Mouse (Mus musculus) gastrocnemius, adult 2 months (tissue): ENCODE results near the gene Snrnp27. TPM values are rescaled to one million over a fixed set of nuclear protein-coding genes. Genes with fewer than 3 reads are reported as not detected.

ENCODE experiments used
- DNase-seq: peaks from one replicate; pipeline ENCODE4 v3.0.0; 2022
- H3K27ac ChIP-seq: fragments of 200-600 bp; 2 replicates; pipeline ENCODE4 v1.8.1; 2022; ENCODE audit warnings: mild to moderate bottlenecking
- H3K4me3 ChIP-seq: fragments of 200-600 bp; 2 replicates; pipeline ENCODE4 v1.8.1; 2022; ENCODE audit warnings: mild to moderate bottlenecking, moderate library complexity
- CTCF ChIP-seq: fragments of 200-600 bp; IDR thresholded peaks from 2 replicates; pipeline ENCODE4 v1.8.1; 2022; ENCODE audit warnings: antibody characterized with exemption, mild to moderate bottlenecking, moderate library complexity
- intact Hi-C: fragments of 180-260 bp; cut with DNase I; formaldehyde crosslinking; loops from one replicate; pipeline ENCODE4 v1.15.1; 2025
- total RNA-seq, 2 experiments: library from RNA; stranded (reverse); gene quantifications; 2 replicates each; pipeline ENCODE4 v1.2.3; 2021

Gene Snrnp27
- total RNA-seq, 2 experiments from 2014 or later: 71.7 to 87.0 TPM

DNA sequence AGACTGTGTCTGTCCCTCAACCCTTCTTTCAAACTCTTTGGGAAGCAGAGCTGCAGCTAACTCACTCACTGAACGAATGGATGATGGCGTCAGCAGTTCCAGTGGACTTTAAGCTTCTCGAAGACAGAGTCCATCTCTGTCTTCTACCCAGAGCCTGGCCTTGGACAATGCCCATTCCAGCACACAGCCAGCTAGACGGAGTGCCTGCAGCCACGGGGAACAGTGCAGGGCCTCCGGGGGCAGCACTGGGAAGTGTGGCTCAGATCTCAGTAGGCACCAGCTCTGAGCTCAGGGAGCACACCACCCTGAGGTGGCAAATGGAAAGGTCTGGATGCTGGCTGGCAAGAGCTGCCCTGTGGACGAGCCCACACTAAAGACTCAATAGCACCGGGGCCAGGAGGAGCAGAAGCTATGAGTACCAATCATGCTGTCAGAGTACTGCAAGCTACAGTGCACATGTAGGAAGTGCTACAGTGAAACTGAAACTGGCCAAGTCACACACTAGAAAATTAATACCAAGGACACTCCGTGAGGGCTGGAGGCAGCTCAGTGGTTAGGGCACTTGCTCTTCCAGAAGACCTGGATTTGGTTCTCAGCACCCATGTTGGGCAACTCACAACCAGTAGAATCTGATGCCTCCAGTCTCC lies 29.9 kb downstream of the Snrnp27 start:
- no peak overlapping the region for H3K4me3 ChIP-seq
- no peak overlapping the region for H3K27ac ChIP-seq
- intact Hi-C loops: no loop called here
- no peak for TF ChIP-seq CTCF
- no peak for DNase-seq

DNA sequence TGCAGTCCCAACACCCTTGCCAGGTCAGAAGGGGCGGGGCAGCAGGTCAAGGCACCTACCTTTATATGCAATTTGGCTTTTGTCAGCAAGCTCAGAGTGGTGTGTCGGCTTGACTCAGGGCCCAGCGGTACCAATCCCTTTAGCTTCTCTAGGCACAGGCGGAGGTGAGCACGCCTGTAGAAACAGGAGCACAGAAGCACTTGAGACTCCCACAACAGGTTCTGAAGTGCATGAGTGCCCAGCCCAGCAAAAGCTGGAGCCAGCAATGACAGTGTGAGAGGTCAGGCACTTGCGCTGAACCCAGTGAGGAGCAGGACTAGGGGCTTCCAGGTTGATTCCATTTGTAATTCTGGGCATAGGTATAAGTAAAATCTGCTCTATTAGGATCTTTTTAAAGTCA lies 31.3 kb downstream of the Snrnp27 start:
- no peak overlapping the region for H3K27ac ChIP-seq
- no peak for DNase-seq
- H3K4me3 ChIP-seq: no peak overlapping the region
- intact Hi-C loops: no loop called here
- no peak for TF ChIP-seq CTCF

DNA sequence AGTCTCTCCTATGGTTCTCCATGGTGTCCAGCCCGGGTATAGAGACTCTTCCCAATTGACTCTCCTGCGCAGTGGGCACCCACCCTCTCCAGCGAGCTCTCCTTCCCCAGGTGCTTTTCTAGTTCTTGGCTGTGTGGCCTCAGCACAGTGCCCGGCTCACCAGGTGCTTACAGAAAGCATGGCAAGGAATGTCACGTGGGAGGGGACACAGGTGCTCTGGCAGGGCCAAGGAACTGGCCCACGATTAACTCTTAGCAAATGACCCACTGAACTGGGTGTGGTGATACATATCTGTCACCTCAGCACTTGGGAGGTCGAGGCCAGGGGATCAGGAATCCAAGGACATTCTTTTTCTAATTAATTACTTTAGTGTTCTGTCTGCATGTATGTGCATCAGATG lies 38.2 kb downstream of the Snrnp27 start:
- intact Hi-C loops: no loop called here
- DNase-seq: no peak
- TF ChIP-seq CTCF: no peak
- Histone ChIP-seq H3K4me3 (no peak overlapping the region), H3K27ac (no peak overlapping the region)

DNA sequence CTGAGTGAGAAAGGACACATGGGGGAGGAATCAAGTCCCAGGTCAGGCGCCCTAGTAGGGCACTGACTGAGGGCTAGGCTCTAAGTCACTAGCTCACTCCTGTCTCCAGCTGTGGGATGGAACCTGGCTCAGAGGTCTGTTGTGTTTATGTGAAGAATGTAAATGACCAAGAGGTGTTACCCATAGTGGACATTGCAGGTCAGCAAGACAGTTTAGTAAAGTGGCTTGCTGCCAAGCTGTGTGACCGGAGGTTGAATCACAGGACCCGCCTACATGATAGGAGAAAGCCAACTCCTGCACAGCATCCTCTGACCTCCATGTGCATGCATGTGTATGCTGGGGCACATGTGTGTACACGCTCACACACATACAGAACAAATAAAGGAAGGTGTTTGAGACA lies 38.8 kb downstream of the Snrnp27 start:
- intact Hi-C loops: no loop called here
- no peak overlapping the region for H3K4me3 ChIP-seq
- no peak for DNase-seq
- H3K27ac ChIP-seq: no peak overlapping the region
- TF ChIP-seq CTCF: no peak

DNA sequence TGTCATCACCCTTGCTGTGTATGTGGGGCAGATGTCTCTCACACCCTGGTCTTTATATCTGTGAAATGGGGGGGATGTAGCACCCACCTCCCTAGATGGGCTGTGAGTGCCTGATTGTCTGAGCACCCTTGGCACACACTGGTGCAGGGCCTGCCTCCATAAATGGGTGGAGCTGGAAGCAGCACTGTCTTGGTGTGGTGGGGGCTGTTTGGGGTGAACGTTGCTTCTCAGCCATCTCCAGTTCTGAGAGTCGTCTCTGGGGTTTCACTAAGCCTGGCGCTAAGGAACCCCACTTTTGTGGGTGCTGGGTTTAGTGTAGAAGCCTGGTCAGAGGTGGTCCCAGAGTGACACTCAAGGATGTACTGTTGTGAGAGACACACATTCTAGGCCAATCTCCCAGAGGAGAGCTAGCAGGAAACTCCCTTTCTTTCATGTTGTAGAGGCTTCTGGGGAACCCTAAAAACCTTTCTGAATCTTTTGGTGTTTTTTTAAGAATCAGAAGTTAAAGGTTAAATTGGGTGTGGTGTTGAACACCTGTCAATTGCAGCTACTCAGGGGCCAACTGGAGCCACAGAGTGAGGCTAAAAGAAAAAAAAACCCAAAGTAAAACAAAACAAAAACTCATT lies 39.4 kb downstream of the Snrnp27 start:
- Histone ChIP-seq H3K4me3 (no peak overlapping the region), H3K27ac (no peak overlapping the region)
- DNase-seq: no peak
- intact Hi-C loops: no loop called here
- no peak for TF ChIP-seq CTCF

DNA sequence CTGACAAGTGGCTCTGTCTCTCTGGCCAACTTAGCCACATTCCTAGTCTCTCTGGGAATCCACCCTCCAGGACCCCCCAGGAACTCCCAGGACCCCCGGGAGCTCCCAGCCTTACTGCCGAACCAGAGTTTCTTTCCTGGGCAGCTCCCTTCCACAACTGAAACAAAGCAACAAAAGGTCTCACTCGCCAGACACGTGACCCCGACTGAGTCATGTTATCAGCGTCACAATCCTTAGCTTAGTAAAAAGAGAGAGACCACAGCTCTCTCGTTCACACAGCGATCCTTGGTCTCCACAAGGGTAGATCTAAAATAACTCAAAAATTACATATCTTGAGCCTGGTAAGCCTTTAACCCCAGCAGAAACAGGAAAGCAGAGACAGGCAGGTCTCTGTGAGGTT lies 42.6 kb downstream of the Snrnp27 start:
- Histone ChIP-seq H3K27ac (no peak overlapping the region), H3K4me3 (no peak overlapping the region)
- no peak for DNase-seq
- intact Hi-C loops: no loop called here
- no peak for TF ChIP-seq CTCF

DNA sequence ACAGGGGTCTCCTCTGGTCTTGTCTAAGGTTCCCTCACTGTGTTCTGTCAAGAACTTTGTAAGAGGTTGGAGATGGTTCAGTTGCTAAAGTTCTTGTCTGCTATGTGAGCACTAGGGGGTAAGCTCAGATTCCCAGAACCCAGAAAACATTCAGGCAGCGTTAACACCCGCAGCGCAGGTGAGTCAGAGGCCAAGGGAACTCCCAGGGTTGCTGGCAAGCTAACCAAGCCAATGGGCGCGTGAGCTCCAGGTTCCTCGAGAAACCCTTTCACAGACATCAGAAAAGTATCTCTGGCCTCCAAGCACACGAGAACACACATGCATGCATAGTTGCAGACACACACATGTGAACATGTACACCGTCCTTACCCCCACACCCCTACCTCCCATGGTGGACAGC lies 43.5 kb downstream of the Snrnp27 start:
- no peak for TF ChIP-seq CTCF
- no peak overlapping the region for H3K4me3 ChIP-seq
- no peak overlapping the region for H3K27ac ChIP-seq
- intact Hi-C loops: no loop called here
- no peak for DNase-seq

DNA sequence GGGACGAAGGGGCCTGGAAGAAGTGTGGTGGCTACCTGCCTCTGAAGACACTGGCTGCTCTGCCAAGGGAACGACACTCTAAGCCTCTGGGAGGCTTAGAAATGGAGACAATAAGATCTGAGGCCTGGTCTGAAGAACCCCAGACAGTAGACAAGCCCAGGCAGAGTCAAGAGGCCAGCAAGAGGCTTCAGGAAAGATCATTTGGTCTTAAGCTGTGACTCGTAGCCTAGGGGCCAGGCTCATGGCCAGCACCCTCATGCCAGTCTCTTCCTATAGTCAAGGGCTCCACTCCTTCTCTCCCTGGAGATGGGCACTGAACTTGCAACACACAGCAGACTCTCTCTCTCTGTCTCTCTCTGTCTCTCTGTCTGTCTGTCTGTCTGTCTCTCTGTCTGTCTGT lies 44.2 kb downstream of the Snrnp27 start:
- intact Hi-C loops: no loop called here
- Histone ChIP-seq H3K27ac (no peak overlapping the region), H3K4me3 (no peak overlapping the region)
- no peak for TF ChIP-seq CTCF
- no peak for DNase-seq

DNA sequence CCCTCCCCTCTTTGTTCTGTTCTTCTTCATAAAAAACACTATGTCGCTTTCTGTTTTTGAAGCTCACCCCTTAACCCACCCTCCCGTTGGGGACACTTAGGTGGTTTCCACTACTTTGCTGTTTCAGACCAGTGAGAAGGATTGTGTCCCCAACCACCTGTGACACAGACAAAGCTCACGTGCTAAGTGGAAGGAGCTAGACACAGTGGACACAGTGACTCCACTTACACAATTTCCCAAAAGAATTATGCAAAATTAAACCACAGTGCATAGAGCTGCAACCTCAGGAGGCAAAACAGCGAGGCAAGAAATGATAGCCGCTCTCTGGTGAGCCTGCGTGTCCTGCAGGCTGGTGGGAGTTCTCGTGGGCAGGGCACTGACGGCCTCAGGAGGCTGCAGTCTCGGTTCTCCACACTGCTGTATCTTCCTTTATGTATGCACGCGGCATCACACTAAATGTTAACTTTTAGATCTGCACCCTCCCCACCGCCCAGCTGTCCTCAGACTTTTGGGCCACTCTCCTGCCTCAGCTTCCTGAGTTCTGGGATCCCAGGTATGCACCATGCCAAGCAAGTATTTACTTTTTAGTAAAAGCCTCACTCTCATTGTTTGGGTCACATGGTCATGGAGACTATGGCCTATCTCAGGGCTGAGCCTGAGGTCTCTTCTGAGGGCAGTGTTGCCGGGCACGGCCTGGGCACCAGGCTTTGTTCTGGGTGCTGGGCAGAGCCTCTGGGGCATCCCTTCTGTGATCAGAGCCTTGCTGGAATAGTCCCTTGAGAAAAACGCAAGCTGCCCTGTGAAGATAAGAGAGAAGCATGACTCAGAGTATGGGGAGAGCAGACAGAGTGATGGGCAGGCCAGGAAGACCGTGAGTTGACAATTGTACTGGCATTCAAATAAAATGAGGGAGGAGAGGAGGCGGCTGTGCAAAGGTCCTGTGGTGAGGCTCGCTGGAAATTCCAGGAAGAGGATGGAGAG lies 44.9 kb downstream of the Snrnp27 start:
- Histone ChIP-seq H3K27ac (no peak overlapping the region), H3K4me3 (no peak overlapping the region)
- no peak for DNase-seq
- TF ChIP-seq CTCF: no peak
- intact Hi-C loops: no loop called here

DNA sequence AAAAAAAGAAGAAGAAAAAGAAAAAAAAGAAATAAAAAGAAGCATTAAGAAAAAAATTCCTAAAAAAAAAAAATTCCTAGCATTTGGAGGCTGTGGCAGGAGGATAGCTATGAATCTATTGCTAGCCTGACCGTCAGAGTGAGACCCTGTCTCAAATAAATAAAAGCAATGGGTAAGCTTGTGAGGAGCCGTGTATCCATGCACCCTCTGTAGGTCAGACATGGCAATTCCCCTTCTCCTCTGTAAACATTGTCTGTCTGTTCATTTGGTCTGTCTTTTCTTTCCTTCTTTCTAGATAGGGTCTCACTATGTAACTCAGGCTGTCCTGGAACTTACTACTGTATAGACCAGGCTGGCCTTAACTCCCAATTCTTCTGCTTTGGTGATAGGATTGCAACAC lies 45.9 kb downstream of the Snrnp27 start:
- no peak overlapping the region for H3K27ac ChIP-seq
- TF ChIP-seq CTCF: peak; percentile 60
- intact Hi-C loops: no loop called here

DNA sequence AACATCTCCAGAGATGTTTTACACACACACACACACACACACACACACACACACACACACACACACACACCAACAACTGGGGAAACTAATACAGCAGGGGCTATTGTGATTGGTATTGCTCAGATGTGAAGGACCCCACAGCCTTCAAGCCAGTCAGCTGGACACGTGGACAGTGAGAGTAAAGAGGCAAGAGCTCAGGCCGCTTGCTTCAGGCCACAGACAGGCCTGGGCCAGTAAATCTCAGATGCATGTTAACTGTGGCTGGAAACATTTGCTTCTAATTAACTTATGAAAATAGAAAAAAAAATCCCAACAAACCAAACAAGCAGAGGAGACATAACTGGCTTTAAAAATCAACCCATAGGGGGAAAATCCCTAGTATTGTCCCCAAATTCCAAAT lies 46.5 kb downstream of the Snrnp27 start:
- no peak for TF ChIP-seq CTCF
- no peak for DNase-seq
- H3K4me3 ChIP-seq: no peak overlapping the region
- H3K27ac ChIP-seq: no peak overlapping the region
- intact Hi-C loops: no loop called here

More for the DNA sequence above, 45.9 kb downstream of the Snrnp27 start:
- no peak for DNase-seq
- H3K4me3 ChIP-seq: no peak overlapping the region

DNA sequence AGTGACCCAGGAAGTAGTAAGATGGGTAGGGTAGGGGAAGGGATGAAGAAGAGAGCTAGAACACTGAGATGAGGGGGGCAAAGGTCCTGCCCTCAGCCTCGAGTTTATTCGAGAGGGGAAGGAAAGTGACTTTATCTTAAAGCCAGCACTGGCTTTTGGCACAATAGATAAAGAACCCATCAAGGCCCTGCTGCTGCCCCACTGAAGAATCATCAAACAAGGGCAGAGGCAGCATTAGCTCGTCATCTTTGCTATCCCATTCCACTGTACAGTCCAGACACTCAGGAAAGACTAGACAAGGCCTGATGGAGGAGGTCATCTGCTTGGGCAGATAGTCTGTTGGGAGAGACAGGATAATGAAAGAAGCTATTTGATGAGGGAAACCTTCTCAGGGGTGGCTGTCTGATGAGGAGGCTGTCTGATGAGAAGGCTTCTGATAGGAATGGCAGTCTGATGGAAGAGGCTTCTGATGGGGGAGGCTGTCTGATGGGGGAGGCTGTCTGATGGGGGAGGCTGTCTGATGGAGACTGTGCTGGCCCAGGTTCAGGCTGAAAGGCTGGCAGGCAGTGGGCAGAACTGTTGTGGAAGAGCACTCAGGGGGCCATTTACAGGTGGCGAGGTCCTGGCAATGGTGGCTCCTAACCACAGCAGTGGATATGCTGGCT lies 47.0 kb downstream of the Snrnp27 start:
- TF ChIP-seq CTCF: no peak
- H3K27ac ChIP-seq: no peak overlapping the region
- no peak overlapping the region for H3K4me3 ChIP-seq
- intact Hi-C loops: no loop called here
- DNase-seq: no peak

DNA sequence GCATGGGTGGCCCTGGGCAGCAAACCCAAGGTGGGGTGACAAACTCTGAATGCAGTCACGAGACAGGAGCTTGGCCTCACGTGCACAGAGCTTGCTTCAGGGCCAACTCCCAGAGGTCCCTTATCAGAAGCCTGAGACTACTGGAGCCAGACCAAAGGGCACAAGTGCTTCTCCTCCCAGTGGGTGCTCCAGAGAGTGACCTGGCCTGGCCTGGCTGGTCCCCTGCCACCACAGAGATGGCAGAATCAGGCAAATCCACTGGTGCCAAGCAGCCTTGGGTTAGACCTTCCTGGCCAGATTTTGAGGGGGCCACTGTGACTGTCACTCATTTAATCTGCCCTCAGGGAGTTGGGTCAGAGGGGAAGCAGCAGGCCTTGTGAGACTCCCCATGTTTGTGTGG lies 47.8 kb downstream of the Snrnp27 start:
- DNase-seq: no peak
- TF ChIP-seq CTCF: no peak
- no peak overlapping the region for H3K27ac ChIP-seq
- intact Hi-C loops: no loop called here
- H3K4me3 ChIP-seq: no peak overlapping the region
